Mouse (Mus musculus) bone marrow macrophage, adult 2 months (primary cell): ENCODE measurements around the gene Itga9. TPM values are rescaled to one million over a fixed set of nuclear protein-coding genes. Genes with fewer than 3 reads are reported as not detected.

ENCODE experiments used
- H3K27ac ChIP-seq: 2 replicates; pipeline ENCODE4 v1.5.1; 2012; ENCODE audit warnings: low read depth, low read length; ENCODE audit not compliant: insufficient read depth
- H3K4me1 ChIP-seq: 2 replicates; pipeline ENCODE4 v1.6.1; 2012; ENCODE audit warnings: low read length; ENCODE audit not compliant: control insufficient read depth, insufficient read depth
- H3K4me3 ChIP-seq: 2 replicates; pipeline ENCODE4 v1.5.1; 2012; ENCODE audit warnings: mild to moderate bottlenecking, low read length, moderate library complexity; ENCODE audit not compliant: insufficient read depth
- CTCF ChIP-seq: IDR thresholded peaks from 2 replicates; pipeline ENCODE4 v1.5.1; 2012; ENCODE audit warnings: low read depth, mild to moderate bottlenecking, low read length, moderate library complexity
- POLR2A ChIP-seq: IDR thresholded peaks from 2 replicates; pipeline ENCODE4 v1.6.1; 2012; ENCODE audit warnings: mild to moderate bottlenecking, low read depth, low read length, borderline replicate concordance
- polyA plus RNA-seq: library from polyadenylated mRNA; stranded (reverse); fragments of >200 nt; gene quantifications from 2 replicates; pipeline ENCODE4 v1.2.4, GENCODE M21; 2012; ENCODE audit not compliant: missing spikeins, insufficient read depth, insufficient read length

The Itga9 gene
- polyA plus RNA-seq, 1 experiment = 5.3 TPM

DNA sequence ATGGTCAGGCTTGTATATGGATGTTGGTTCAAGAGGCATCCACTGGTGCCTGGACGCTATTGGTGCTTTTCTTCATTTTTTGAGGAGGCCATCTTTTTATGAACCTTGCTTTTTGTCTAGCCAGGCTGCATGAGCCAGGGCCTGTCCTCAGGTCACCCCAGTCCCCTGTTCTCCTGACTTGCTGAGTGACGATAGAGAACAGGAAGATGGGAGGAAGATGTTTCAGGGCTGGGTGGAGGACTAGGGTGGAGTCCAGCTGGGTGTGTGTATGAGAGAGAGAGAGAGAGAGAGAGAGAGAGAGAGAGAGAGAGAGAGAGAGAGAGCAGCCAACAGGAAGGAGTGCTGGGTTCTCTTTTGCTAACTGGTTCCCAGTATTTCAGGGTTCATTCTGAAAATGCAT is 130.6 kb downstream of the Itga9 start:
- Histone ChIP-seq H3K4me3 (no peak overlapping the region), H3K4me1 (no peaks in the 10 kb centered on the region), H3K27ac (no peak overlapping the region)
- no peak for TF ChIP-seq POLR2A

DNA sequence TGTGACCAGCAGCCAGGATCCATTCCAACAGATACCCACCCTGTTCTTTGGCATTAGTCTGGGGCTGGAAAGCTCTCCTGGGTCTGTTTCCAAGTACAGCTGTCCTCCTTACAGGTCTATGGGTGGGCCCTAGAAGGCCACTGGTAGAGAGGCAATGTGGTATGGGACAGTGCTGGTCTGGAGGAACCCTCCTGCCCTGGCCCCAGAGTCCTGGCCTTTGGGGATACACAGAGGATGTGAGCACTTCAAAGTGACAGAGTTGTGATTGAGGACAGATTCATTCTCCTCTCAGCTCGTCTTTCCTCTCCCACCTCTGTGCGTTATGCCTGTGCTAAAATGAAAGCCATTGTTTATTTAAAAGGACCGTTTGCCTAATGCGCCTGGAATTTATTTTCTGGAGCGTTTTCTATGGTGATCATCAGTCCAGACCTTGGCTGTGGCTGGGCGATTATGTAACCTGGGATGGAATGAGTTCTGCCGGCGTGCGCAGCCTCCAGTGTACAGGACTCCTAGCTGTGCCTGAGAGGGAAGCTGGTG is 131.2 kb downstream of the Itga9 start:
- no peak for TF ChIP-seq POLR2A
- TF ChIP-seq CTCF = no peak
- Histone ChIP-seq H3K27ac (no peak overlapping the region), H3K4me3 (no peak overlapping the region), H3K4me1 (no peaks in the 10 kb centered on the region)

DNA sequence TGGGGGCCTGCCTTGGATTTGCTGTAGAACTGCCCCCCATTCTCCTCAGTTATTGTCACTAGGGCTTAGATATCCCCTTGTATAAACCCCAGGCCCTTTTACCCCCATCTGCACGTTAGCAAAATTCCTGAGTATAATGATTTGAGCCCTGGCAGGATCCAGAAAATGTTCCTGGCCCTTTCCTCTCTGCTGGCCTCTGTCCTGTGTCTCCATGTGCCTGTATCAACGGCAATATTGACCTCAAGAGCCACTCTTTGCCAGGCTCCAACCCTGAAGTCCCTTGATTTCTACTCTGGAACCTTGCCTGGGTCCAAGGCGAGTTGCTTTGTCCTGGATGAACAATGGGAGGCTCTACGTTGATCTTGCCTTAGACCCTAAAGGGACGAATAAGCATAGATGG is 131.8 kb downstream of the Itga9 start:
- Histone ChIP-seq H3K4me3 (no peak overlapping the region), H3K27ac (no peak overlapping the region), H3K4me1 (no peaks in the 10 kb centered on the region)
- no peak for TF ChIP-seq POLR2A
- TF ChIP-seq CTCF = no peak

DNA sequence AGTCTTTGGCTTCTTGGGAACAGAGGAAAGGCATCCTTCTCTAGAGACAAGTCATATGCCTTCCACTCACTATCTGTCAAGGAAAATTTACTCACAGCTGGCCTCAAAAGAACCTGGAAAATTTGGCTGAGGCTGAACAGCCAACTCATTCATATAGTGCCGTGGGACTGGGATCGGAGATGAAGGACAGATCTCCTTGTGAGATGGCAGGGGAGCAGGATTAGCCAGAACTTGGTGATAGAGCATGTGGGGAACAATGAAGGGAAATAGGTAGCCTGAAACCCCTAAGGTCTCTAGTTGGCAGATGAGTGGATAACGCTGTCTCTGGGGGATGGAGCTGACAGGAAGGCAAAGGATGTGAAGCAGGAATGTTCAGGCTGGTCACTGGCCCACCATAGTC is 132.6 kb downstream of the Itga9 start:
- Histone ChIP-seq H3K4me3 (no peak overlapping the region), H3K4me1 (no peaks in the 10 kb centered on the region), H3K27ac (no peak overlapping the region)
- no peak for TF ChIP-seq CTCF
- TF ChIP-seq POLR2A = no peak

DNA sequence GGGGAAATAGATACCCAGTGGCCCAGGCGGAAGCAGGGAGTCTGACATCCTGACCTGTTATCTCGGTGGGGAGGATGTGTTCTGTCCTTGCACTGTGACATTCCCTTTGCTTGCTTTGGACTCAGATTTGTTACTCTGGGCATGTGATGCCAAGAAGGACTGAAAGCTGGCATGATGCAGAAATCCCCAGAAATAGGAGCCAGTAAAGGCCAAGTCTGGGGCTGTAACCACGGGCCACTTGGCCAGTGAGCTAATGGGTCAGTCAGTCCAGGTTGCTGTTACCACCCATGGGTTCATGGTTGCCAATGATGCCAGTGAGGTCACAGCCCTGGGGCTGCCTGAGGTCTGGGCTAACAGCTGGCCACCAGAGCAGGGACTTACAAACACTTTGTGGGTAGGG is 133.2 kb downstream of the Itga9 start:
- H3K4me3 ChIP-seq = no peak overlapping the region
- no peak overlapping the region for H3K27ac ChIP-seq
- H3K4me1 ChIP-seq = no peaks in the 10 kb centered on the region
- TF ChIP-seq POLR2A (no peak), CTCF (no peak)

DNA sequence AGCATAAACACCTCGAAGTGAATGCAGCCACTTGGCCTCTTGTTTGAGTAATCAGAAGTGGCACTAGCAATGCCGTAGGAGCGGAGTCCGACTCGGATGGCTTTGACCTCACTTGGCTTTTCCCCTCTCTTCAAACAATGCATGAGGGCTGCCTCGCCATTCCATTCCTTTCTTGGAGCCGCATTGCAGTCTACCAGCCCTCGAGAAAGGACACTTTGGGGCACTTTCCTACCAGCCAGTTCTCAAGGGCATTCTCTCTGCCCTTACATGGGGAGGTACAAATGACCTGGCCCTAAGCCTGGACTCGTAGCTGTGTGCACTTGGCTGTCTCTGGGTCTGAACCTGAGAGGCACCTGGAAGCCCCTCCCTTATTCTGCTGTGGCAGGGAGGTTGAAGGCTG is 134.8 kb downstream of the Itga9 start:
- no peak for TF ChIP-seq CTCF
- TF ChIP-seq POLR2A = no peak
- H3K4me1 ChIP-seq = no peaks in the 10 kb centered on the region
- H3K4me3 ChIP-seq = no peak overlapping the region
- no peak overlapping the region for H3K27ac ChIP-seq

DNA sequence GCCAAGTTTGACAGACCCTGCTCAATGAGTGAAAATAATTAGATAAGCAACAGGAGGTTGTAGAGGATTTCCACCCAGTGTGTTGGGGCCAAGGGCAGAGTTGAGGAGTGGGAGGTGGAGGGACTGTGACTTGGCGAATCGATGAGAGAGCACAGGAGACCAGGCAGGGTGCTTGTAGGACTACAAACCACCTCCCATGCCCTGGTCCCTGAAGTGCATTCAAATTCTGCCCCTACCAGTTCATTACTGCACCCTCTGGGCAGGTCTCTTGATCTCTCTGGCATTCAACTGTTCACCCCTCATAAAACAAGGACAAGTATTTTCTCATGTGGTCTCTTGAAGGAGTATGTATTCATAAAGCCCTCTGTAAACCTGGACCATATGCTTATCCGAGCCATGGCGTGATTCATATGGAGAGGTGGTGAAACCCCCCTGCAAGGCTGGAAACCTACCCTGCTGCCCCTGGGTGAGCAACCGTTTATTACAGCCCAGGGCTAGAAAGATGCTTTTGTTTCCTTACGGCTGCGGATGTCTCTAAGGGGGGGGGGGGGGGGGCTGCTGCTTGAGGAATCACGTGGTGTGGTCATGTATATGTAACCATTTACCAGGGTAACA is 143.0 kb downstream of the Itga9 start:
- Histone ChIP-seq H3K4me3 (no peak overlapping the region), H3K4me1 (no peaks in the 10 kb centered on the region), H3K27ac (no peak overlapping the region)
- TF ChIP-seq CTCF (no peak), POLR2A (no peak)

DNA sequence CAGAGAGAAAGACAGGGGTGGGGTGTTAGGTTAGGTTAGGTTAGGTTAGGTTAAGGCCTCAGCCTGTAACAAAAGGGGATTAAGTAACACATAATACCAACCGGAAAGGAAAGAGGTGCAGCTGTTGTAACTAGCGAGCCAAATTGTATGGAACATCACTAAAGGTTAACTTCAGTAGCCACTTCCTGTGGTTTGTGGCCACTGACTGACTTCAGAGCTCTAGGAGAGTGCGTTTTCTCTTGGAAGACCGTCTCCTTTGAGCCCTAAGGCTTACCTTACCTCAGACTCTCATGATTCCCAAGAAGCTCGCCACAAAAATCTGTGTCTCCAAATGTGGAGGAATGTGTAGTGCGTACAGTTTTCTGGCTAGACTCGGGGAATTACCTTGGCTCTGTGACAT is 144.3 kb downstream of the Itga9 start:
- Histone ChIP-seq H3K4me1 (no peaks in the 10 kb centered on the region), H3K4me3 (no peak overlapping the region), H3K27ac (no peak overlapping the region)
- TF ChIP-seq POLR2A = no peak
- no peak for TF ChIP-seq CTCF

DNA sequence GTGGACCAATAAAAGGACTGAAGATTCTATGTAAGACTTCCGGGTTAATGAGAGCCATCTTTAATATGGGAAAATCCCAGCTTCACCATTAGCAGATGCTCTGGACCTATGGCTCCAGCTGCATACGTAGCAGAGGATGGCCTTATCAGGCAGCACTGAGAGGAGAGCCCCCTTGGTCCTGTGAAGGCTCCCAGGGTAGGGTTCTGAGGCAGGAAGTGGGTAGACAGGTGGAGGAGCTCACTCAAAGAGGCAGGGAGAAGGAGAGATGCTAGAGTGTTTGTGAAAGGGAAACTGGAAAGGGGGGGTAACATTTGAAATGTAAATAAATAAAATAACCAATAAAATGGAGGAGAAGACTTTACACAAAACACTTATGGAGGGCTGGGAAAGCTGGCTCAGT is 145.9 kb downstream of the Itga9 start:
- no peak overlapping the region for H3K4me3 ChIP-seq
- H3K27ac ChIP-seq = no peak overlapping the region
- no peaks in the 10 kb centered on the region for H3K4me1 ChIP-seq
- TF ChIP-seq CTCF (no peak), POLR2A (no peak)

DNA sequence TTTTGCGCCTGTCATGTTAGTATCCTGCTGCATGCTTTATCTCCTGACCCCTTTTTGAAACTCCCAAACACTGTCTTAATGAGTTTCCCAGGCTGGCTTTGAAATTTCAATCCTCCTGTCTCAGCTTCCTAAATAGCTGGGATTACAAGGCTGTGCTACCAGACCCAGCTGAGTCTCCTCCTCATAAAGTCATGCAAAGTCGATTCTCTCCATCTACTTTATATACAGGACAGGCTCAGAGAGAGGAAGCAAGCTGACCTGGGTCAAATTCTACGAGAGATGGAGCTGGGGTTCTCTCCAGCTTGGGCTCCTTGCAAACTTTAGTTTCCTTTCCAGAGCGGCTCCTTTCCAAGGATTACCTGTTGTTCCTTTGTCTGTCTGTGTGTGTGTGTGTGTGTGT is 153.0 kb downstream of the Itga9 start:
- Histone ChIP-seq H3K4me1 (no peaks in the 10 kb centered on the region), H3K27ac (no peak overlapping the region), H3K4me3 (no peak overlapping the region)
- no peak for TF ChIP-seq CTCF
